Mouse (Mus musculus) erythroid progenitor cell, adult 5-6 weeks (primary cell): Measurements from ENCODE around the gene Gm49673. TPM values are rescaled to one million over a fixed set of nuclear protein-coding genes. Genes with fewer than 3 reads are reported as not detected.
"Not testable (repeated sequence)": the region's sequence is repeated elsewhere in the genome, so short reads cannot be mapped to it uniquely, and the experiment has no call there.

ENCODE experiments used
- ATAC-seq: replicated peaks from 2 replicates; pipeline ENCODE4 v1.8.0; 2016; ENCODE audit warnings: moderate number of reproducible peaks, mild to moderate bottlenecking, moderate TSS enrichment, inconsistent platforms; ENCODE audit not compliant: poor library complexity, low FRiP score, severe bottlenecking
- total RNA-seq, 2 experiments: library from RNA; stranded (forward) in 1 of 2; stranded (reverse) in 1 of 2; fragments of 150-400 nt in 1 of 2; fragments of 186-747, 209-891 nt in 1 of 2; gene quantifications; 2 replicates each; pipeline versions ENCODE4 v1.2.3 to v1.2.4; 2015 to 2017; ENCODE audit warnings: low replicate concordance in 2 of 2

The Gm49673 gene
- total RNA-seq, 2 experiments from 2014 or later = not detected

DNA sequence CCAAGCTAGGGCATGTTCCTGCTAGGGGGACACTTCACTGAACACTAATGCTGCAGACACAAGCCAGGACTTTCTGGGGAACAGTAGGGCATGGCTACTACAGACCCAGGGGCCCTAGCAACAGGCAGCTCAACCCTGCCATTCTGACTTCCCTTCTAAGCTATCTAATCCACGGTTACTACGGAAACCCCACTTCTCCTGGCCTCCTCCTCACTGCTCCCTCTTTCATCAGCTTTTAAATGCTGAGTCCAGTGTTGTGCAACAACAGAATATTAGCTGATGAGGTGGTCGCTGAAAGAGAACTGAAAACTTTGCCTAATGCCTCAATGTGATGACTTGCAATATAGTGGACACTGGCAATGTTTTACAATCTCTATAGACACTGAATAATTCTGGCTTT lies 7.4 kb downstream of the Gm49673 start:
- ATAC-seq = not testable (repeated sequence)

DNA sequence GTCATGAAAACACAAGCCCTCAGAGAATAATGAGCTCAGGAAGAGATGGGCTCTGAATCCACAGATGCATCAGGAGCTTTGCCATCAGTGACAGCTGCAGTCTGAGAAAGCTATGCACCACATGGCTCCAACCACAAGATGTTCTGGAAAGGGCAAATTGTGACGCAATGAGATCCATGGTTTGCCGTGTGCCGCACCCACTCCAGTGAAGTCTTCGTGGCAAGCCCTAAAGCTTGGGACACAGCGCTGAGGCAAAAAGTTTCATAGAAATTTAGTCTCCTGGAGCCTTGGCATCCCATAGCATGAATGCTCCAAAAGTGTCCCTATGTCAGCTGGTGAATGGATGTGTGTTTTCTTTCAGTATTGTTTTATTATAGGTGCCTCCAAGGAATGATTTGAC lies 9.5 kb downstream of the Gm49673 start:
- not testable (repeated sequence) for ATAC-seq

DNA sequence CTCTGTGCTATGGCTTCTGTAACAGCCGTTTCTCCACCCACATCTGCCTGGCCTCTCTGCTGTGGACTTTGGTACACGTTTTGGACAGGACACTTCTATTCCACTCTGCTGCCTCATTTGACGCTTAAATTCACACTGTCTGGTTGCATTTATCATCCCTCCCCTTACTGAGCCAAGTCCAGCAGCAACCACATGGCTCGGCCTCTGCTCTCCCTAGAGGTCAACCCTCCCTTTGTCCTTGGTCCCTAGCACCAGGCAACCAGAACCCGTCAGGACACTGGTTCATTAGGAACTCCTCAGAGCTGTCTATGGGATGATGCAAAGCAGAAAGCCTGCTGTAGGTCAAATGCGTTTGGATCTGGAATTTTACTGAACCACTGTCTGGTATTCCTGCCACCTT lies 16.7 kb downstream of the Gm49673 start:
- ATAC-seq = not testable (repeated sequence)

DNA sequence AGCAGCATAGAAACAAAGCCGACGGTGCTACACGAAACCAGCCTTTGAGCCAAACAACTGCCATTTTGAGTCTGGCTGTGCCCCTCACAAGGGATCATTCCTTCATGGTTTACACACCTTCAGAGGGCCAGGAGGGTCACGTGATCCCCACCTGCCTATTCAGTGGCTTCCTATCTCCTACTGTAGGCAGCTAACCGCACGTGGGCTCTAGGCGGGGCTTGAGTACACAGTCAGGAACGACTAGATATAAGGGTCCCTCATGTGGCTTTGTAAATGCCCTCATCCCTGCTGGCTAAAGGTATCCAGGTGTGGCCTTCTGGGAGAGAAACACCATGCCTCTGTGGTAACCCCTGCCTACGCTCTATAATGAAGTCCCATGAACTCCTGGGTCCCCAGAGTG lies 18.0 kb downstream of the Gm49673 start:
- ATAC-seq = not testable (repeated sequence)

DNA sequence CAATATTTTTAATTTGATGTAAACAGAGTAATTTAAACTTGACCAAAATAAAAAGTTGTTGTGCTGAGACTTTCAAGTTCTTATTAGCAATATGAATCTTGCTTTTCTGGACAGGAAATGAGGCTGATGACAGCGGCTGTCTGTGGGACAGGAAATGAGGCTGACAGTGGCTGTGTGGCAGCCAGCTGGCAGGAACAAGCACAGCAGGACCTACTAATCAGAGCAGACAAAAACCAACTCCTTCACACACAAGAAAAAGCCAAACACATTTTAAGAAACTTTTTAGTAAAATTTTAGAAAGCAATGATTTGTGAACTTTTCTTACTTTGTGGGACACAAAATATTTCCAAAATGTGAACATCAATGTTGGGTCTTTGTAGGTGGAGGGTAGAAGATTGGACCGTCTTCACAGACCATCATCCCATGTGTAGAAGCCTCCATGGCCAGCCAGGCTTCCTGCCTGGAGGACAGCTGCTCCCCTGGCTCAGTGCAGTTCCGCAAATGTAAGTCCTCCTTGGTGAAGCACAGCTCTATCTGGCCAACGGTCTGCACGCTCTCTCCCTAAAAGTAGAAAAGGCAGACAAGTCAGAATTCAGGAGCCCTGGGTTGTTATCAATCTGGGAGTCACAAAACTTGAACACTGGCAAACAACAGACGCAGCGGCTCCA lies 19.1 kb downstream of the Gm49673 start:
- not testable (repeated sequence) for ATAC-seq

DNA sequence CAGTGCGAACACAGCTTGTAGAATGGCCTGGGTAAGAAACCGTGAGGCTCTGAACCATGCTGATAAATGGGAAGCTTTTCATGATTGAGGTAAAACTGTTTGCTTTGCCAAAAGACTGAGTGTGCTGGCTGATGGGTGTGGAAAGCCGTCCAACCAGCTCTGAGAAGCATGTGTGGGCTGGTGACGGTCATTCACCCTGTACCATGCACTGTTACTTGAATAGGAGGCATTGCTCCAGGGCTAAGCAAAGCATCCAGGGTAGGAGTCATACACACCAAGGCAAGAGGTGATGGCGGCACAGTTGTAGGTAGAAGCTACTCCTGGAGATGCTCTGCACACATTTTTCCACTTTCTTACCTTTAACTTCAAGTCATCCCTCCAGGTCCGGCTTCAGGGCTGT lies 23.0 kb downstream of the Gm49673 start:
- ATAC-seq = not testable (repeated sequence)

DNA sequence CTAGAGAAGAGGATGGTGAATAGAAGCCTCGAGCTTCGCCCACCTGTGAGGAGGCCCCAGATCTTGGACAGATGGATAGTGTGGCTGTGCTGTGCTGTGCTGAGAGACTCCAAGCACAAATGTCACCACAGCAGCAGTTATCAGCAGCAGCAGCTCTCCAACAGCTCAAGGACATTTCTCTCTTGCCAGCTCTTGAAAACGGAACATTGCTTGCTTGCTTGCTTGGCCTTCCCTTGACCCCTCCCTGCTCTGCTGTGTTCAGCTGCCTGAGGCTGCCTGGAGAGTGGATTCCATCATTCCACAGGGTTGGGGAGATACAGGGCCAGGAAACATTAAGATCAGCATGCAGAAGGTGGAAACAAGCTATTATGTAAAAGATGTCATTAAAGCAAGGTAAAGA lies 24.6 kb downstream of the Gm49673 start:
- ATAC-seq = not testable (repeated sequence)

DNA sequence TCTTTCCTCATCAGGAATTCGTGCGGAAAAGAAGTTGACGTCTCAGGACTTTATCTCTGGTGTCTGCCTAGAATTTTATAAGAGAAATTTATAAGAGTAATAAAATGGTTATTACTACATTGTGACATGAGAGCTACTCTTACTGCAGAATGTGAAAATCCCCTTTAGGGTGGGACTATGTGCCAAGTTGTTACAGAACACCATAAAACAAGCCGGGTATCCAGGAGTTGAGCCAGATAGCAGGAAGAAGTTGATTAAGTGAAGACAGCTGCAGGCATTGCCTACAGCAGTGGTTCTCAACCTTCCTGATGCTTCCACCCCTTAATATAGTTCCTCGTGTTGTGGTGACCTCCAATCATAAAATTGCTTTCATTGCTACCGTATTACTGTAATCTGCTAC lies 30.7 kb downstream of the Gm49673 start:
- not testable (repeated sequence) for ATAC-seq

DNA sequence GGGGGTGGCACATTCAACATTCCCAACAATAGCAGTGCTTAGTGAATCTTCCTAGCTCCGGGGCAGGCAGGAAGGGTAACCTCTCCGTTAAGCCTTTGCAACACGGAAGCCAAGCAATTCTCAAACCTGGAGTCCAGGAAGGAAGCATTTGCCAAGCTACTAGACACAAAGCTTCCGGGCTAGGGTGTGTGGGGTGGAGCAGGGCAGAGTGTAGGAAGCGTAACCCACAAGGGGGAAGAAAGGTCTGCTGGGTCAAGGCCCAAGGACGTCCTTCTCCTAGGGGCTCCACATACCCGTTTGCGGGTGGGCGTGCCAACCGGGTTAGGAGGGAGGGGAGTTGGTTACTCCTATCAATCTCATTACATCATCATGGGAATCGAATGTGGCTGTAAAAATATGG lies 31.2 kb downstream of the Gm49673 start:
- not testable (repeated sequence) for ATAC-seq

DNA sequence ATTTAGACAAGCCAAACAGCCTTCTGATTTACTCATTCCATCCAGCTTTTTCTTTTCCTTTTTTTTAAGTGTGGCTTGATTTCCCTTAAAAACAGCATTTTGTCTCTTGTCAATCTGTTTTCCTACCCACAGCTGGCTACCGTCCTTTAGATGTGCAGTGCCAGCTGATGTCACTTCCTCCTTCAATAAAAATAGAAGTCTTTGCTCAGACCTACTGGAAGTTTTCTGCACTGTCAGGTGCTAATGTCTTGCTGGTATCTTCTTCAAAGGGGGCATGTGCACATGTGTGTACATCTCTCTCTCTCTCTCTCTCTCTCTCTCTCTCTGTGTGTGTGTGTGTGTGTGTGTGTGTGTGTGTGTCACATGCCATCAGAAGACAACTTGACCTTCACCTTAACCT lies 35.4 kb downstream of the Gm49673 start:
- not testable (repeated sequence) for ATAC-seq

DNA sequence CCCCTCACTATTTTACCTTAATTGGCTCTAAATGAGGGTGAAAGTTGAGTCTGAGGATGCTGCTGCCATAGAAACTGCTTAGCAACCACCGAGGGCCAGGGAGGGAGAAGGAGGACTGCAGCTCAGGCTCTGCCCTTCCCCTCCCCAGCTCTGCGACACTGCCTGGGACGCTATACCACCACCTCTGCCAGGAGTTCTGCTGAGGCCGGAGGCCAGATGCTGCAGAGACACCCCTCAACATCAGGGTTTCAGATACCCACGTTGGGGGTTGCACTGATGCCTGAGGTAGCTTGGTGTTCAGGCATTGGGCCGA lies 46.3 kb downstream of the Gm49673 start:
- not testable (repeated sequence) for ATAC-seq

DNA sequence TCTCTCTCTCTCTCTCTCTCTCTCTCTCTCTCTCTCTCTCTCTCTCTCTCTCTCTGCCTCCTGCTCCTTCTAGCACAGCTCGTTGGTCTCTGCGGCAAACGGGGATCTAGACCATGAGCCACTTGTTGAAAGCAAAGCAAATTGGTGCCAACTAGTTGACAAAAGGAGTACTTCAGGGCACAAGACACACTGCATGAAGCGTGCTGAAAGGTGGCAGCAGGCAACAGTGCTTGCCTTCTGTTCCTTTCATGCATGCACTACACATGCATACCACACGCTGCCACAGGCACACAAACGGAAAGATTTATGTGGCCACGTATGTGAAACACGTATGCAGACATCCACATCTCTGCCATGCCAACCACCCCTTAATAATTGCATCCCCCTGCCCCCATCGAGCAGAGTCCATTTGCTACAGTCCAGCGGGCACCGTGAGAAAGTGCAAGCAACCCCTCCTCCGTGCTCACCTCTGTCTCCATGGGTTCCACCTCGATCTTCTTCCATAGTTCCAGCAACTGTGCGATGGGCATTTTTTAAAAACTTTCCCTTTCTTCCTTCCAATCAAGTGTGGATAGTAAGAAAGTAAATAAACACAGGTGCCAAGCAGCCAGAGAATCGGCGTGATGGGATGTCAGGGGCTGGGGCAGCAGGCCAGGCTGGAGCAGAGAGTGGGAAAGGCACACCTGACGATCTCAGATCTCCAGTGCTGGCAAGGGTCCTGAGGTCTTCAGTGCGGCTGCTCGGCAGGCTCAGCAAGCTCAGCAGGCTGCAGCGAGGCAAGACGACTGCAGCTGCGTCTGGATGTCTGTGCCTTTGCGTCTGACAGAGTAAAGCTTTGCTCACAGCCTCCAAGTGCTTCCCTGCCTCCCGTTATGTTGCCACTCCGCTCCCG lies 46.9 kb downstream of the Gm49673 start:
- not testable (repeated sequence) for ATAC-seq

DNA sequence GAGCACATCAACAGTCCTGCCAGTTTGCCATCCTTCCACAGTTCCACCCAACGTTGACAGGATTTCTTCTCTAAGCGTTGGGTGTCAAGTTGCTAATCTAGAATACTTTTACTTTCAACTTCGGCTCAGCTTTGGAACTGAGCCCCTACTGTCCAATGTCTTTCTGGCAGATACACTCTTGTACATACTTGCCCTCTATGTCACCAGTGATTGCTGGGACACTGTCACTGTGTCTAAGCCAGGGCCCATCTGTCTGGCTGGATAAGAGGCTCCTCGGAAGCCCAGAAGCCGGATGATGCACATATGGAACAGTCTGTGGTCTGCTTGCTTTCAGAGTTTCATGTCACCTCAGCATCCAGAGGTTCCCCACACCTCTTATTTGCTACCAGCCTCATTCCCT lies 51.4 kb downstream of the Gm49673 start:
- not testable (repeated sequence) for ATAC-seq

DNA sequence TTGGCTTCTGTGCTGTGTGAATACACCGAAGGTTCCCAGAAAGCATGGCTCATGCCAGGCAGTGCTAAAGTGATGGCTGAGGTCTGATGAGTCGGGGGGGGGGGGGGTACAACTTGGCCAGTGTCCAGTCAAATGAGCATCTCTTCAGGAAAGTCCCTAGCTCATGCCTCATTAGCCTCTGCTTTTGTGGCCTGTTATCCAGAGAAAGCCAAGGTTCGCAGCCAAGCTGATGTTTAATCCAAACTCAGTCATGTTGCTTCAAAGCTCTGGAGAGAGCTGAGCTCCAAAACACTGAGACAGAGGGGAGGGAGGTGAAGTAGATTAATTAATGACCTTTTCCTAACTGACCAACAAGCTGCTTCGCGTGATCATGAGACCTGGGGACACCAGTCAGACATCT lies 51.9 kb downstream of the Gm49673 start:
- not testable (repeated sequence) for ATAC-seq

DNA sequence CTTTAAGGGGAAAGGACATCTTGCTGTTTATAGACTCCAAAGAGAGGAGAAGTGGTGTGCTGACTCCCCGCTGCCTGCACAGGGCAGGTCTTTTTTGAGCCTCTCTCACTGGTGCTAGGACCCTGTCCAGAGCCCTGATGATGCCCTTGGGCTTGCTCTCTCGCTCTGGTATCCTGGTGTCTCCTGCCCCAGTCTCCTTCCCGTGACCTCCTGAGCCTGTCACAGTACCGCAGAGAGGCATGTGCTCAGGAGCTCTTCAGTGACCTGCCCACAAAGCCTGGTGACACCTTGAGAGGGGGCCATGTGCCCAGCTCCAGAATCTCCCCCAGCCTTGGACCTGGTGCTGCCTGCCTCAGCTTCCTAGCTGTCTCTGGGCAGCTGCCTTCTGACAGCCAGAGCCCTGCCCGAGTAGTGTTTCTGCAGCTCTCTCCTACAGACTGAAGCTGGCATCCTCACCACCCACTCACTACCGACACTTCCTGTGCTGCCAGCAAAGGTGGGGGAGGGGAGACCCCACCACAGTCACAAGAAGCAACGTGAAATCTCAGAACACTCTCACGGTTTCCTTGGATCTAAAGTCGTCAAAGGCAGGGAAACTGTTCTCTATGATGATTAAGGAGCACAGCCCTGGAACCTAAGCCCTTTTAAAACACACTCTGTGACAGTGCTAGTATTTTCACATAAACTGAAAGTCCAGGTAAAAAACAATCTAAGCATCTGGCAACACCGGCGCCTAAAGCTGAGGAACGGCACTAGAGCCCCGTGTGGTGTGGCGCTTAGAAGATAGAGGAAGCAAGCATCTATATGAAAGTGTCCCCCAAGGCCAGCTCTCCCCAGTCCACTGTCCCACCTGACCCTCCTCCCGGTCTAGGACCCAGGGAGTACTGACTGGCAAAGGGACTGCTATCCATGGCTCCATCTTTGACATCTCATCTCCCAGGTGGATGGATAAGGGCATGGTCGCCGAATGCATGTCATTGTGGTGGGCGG lies 54.8 kb downstream of the Gm49673 start:
- not testable (repeated sequence) for ATAC-seq

DNA sequence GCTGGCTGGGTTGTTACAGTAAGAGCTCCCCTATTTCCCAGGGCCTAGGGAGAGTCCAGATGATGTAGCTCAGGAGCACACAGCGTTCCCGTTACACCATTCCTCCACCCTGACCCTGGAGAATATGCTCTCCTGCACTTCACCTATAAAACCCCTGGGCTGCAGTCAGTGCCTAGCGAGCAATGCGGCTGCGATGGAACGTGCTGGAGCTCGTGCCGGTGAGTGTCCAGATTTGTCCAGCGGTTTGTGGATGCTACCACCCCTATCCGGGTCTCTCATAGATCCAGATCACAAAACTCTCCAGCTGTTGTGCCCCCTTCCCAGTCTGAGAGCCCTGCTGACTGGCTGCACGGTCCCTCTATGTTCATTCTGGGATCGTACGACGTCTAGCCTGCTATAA lies 56.3 kb downstream of the Gm49673 start:
- not testable (repeated sequence) for ATAC-seq

DNA sequence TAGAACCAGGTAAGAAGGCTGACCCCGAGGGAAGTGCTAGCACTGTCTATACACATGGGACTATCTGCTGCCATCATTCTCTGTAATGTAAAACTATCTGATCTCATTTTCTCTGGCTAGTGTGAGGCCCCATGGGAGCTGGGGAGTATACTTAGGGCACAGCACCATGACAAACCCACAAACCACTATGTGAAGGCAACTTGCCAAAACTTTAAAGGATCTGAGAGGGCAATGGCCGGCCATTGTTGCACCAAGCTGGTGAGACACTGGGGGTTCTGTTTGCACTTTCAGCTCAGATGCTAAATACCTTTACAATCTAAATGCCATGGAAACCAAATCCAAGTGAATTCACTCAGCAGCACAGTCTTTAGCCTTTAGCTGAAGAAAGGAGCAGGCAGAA lies 77.7 kb downstream of the Gm49673 start:
- not testable (repeated sequence) for ATAC-seq

DNA sequence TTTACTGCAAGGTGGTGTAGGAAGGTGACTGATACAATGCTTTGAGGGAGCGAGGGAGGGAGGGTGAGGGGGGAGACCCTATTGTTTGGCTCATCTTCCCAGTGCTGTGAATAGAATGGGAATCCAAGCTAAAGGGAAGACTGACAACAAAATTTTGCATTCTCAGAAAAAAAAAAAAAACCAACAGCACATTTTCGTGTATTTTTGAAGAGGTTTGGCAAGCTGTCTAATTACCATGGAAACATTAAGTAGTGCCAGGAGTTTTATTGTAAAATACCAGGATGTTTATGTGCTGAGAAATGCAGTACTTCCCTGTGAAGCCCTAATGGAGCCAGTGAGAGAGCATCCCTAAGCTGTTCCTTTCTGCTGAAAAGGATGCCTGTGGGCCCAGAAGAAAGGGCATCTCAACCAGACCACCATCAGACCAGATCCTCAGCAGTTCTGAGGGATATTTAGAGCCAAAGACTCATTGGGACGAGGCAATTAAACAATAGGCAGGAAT lies 90.9 kb downstream of the Gm49673 start:
- ATAC-seq = not testable (repeated sequence)

DNA sequence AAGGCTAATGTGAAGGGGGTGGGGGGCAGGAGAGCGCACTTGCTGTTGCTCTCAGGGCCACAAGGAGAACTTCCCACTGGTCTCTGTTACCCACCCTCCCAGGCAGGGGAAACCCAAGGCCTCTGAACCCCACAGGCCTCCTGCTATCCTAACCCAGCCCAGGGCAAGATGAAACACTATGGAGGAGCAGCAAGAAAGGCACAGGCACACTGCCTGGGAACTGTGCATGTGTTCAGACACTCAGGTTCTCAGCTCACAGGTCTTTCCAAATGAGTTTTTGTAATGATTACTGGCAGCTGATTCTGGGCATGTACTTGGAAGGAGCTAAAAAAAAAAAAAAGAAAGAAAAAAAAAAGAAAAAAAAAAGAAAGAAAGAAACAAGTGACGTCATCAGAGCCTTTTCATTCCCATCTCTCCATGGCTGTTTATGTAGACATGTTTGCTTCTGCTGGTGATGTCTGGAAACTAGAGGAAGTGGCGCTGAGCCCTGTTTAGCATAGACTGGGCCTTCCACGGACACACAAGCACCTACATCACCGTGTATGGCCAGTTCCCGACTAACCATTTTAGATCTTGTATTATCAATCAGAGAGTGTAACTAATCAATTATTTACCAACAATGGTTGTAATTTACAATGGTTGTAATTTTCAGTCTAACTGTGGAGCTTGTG lies 91.5 kb downstream of the Gm49673 start:
- ATAC-seq = not testable (repeated sequence)
